Comparison of ENCODE assay signal across 31 mouse cellular contexts in the genomic region with DNA sequence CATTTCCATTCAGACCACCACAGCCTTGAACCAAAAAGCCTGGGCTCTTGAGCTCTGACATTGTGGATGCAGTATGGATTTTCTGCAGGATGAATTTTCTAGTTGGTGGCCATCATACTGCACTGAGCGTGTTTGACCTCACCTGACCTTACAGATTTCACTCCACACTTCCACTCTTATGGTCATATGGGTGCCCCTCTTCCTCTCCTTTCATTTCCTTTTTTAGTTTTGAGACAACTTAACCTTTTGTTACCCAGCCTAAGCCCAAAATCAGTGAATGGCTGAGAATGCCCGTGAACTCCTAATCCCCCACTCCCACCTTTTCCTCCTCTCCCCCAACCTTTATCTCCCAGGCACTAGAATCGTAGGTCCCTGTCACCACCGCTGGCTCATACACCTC. TPM values are rescaled to one million over a fixed set of nuclear protein-coding genes. Genes with fewer than 3 reads are reported as not detected.
DNase-seq lines count a peak whose midpoint lies in the region; ATAC-seq and TF ChIP-seq lines count a peak whose summit lies in the region.
"Had no signal": no experiment of that assay in that cellular context is flagged by ENCODE, and none has a peak within 500 bp of the region (broad histone marks: within the 10 kb centered on the region; RNA-seq: fewer than 3 reads in every experiment).

No protein-coding gene starts in this region.

- DNase-seq in midbrain, embryonic 11.5 days (ENCODE audit: low spot score, missing footprints), result peak; percentile 83
- DNase-seq in midbrain, embryonic 14.5 days, result no peak
- no peak for DNase-seq in lung, postnatal 0 days (ENCODE audit: low spot score)
- no peak for DNase-seq in spleen, postnatal 36 days (ENCODE audit: low spot score in 2 of 2)
- DNase-seq: adrenal gland, postnatal 25 days; cerebellum, adult 8-10 months; cerebellum, postnatal 25 days; heart, postnatal 14 days; kidney, adult 2 months; liver, embryonic 13.5 days; lung, adult 2 months; lung, postnatal 14 days; retina, postnatal 1 day; right cerebral cortex, postnatal 14 days; thymus, adult 2 months; thymus, postnatal 36 days had no signal

- TF ChIP-seq CTCF in lung, postnatal 0 days (IDR thresholded peaks at IDR 0.05), result no peak

- H3K27me3 ChIP-seq in midbrain, embryonic 11.5 days (ENCODE audit: control insufficient read depth, insufficient read depth, low read length), result no peaks in the 10 kb centered on the region
- no peaks in the 10 kb centered on the region for H3K27me3 ChIP-seq in midbrain, embryonic 14.5 days (ENCODE audit: control insufficient read depth, insufficient read depth, low read length)
- H3K27me3 ChIP-seq in lung, postnatal 0 days (replicated peaks; ENCODE audit: insufficient read depth, low read length), result no peaks in the 10 kb centered on the region
- H3K27me3 ChIP-seq in hindbrain, embryonic 16.5 days (replicated peaks; ENCODE audit: control insufficient read depth, insufficient read depth, low read length), result no peaks in the 10 kb centered on the region
- H3K27me3 ChIP-seq: intestine, embryonic 15.5 days; limb, embryonic 12.5 days; liver, embryonic 13.5 days; megakaryocyte, embryonic 14.5 days; midbrain, embryonic 13.5 days; neural tube, embryonic 15.5 days had no signal

- no peak overlapping the region for H3K9ac ChIP-seq in midbrain, embryonic 11.5 days (ENCODE audit: low read length)
- H3K9ac ChIP-seq in midbrain, embryonic 14.5 days (replicated peaks; ENCODE audit: low read length), result no peak overlapping the region
- no peak overlapping the region for H3K9ac ChIP-seq in lung, postnatal 0 days (replicated peaks; ENCODE audit: low read depth)
- no peak overlapping the region for H3K9ac ChIP-seq in hindbrain, embryonic 16.5 days (ENCODE audit: low read depth, low read length)
- H3K9ac ChIP-seq: intestine, embryonic 15.5 days; limb, embryonic 12.5 days; liver, embryonic 13.5 days; midbrain, embryonic 13.5 days; neural tube, embryonic 15.5 days had no signal

- no peak overlapping the region for H3K4me2 ChIP-seq in midbrain, embryonic 11.5 days
- no peak overlapping the region for H3K4me2 ChIP-seq in midbrain, embryonic 14.5 days (ENCODE audit: low read length)
- H3K4me2 ChIP-seq in lung, postnatal 0 days (replicated peaks; ENCODE audit: low read depth, low read length), result no peak overlapping the region
- H3K4me2 ChIP-seq in hindbrain, embryonic 16.5 days (ENCODE audit: low read length), result no peak overlapping the region
- H3K4me2 ChIP-seq: intestine, embryonic 15.5 days; limb, embryonic 12.5 days; liver, embryonic 13.5 days; midbrain, embryonic 13.5 days; neural tube, embryonic 15.5 days had no signal

- WGBS in midbrain, embryonic 11.5 days, result 60% methylated on average over 4 of the region's 4 CpGs
- 61% methylated on average over 4 of the region's 4 CpGs for WGBS in midbrain, embryonic 14.5 days
- WGBS in lung, postnatal 0 days, result 68% methylated on average over 4 of the region's 4 CpGs
- 73% methylated on average over 4 of the region's 4 CpGs for WGBS in hindbrain, embryonic 16.5 days

- no peaks in the 10 kb centered on the region for H3K9me3 ChIP-seq in midbrain, embryonic 11.5 days (ENCODE audit: control insufficient read depth, low read length)
- H3K9me3 ChIP-seq in midbrain, embryonic 14.5 days (ENCODE audit: control insufficient read depth, low read length), result no peaks in the 10 kb centered on the region
- H3K9me3 ChIP-seq in lung, postnatal 0 days (ENCODE audit: low read length), result no peaks in the 10 kb centered on the region
- no peaks in the 10 kb centered on the region for H3K9me3 ChIP-seq in hindbrain, embryonic 16.5 days (ENCODE audit: control insufficient read depth, low read length)
- H3K9me3 ChIP-seq: forebrain, embryonic 10.5 days; hindbrain, embryonic 10.5 days; intestine, embryonic 15.5 days; limb, embryonic 12.5 days; liver, embryonic 13.5 days; megakaryocyte, embryonic 14.5 days; midbrain, embryonic 13.5 days; neural tube, embryonic 15.5 days had no signal

- H3K27ac ChIP-seq in midbrain, embryonic 11.5 days (ENCODE audit: low read depth, low read length), result no peak overlapping the region
- H3K27ac ChIP-seq in midbrain, embryonic 14.5 days (replicated peaks; ENCODE audit: low read depth, low read length), result no peak overlapping the region
- H3K27ac ChIP-seq in lung, postnatal 0 days (ENCODE audit: low read length), result no peak overlapping the region
- no peak overlapping the region for H3K27ac ChIP-seq in hindbrain, embryonic 16.5 days (ENCODE audit: low read depth, low read length)
- H3K27ac ChIP-seq: forebrain, embryonic 10.5 days; hindbrain, embryonic 10.5 days; hindbrain, postnatal 0 days; intestine, embryonic 15.5 days; layer of hippocampus, adult 2 months; left cerebral cortex, adult 2 months; limb, embryonic 12.5 days; liver, embryonic 13.5 days; midbrain, embryonic 13.5 days; neural tube, embryonic 15.5 days had no signal

- H3K4me1 ChIP-seq in midbrain, embryonic 11.5 days (ENCODE audit: control insufficient read depth, insufficient read depth, low read length), result no peaks in the 10 kb centered on the region
- 0 out of 2 replicates have a peak, but pooled peaks cover under 1% of the 10 kb centered on the region for H3K4me1 ChIP-seq in midbrain, embryonic 14.5 days (ENCODE audit: control insufficient read depth, insufficient read depth, low read length)
- H3K4me1 ChIP-seq in lung, postnatal 0 days (ENCODE audit: insufficient read depth, low read depth, low read length), result no peaks in the 10 kb centered on the region
- no peaks in the 10 kb centered on the region for H3K4me1 ChIP-seq in hindbrain, embryonic 16.5 days (ENCODE audit: control insufficient read depth, insufficient read depth, low read depth, low read length)
- H3K4me1 ChIP-seq: intestine, embryonic 15.5 days; limb, embryonic 12.5 days; midbrain, embryonic 13.5 days had no signal

- no peak for TF ChIP-seq EP300 in lung, postnatal 0 days (IDR thresholded peaks at IDR 0.05)

- no peak overlapping the region for H3K4me3 ChIP-seq in midbrain, embryonic 11.5 days (ENCODE audit: low read depth, low read length)
- H3K4me3 ChIP-seq in midbrain, embryonic 14.5 days (replicated peaks; ENCODE audit: low read depth, low read length), result no peak overlapping the region
- no peak overlapping the region for H3K4me3 ChIP-seq in lung, postnatal 0 days (ENCODE audit: low read depth, low read length)
- no peak overlapping the region for H3K4me3 ChIP-seq in hindbrain, embryonic 16.5 days (ENCODE audit: low read length)
- H3K4me3 ChIP-seq: forebrain, embryonic 10.5 days; hindbrain, embryonic 10.5 days; intestine, embryonic 15.5 days; layer of hippocampus, adult 2 months; left cerebral cortex, adult 2 months; limb, embryonic 12.5 days; liver, embryonic 13.5 days; megakaryocyte, embryonic 14.5 days; midbrain, embryonic 13.5 days; neural tube, embryonic 15.5 days had no signal

- no peak for ATAC-seq in midbrain, embryonic 11.5 days (ENCODE audit: low FRiP score)
- ATAC-seq in midbrain, embryonic 14.5 days (ENCODE audit: low FRiP score, low TSS enrichment), result no peak
- peak; percentile 57 for ATAC-seq in common myeloid progenitor, adult 5-6 weeks (replicated peaks; ENCODE audit: low read depth, poor library complexity, severe bottlenecking)
- peak; percentile 57 for ATAC-seq in monocyte, adult 5-6 weeks (replicated peaks; ENCODE audit: insufficient number of reproducible peaks, low FRiP score, low TSS enrichment, poor library complexity, severe bottlenecking)
- no peak for ATAC-seq in lung, postnatal 0 days
- no peak for ATAC-seq in hindbrain, embryonic 16.5 days
- ATAC-seq: forebrain, embryonic 16.5 days; hindbrain, postnatal 0 days; intestine, embryonic 15.5 days; midbrain, embryonic 13.5 days had no signal

- no peaks in the 10 kb centered on the region for H3K36me3 ChIP-seq in midbrain, embryonic 11.5 days (ENCODE audit: control insufficient read depth, insufficient read depth, low read length)
- H3K36me3 ChIP-seq in midbrain, embryonic 14.5 days (ENCODE audit: control insufficient read depth, insufficient read depth, low read length), result no peaks in the 10 kb centered on the region
- H3K36me3 ChIP-seq in lung, postnatal 0 days (ENCODE audit: insufficient read depth, low read length), result no peaks in the 10 kb centered on the region
- H3K36me3 ChIP-seq in hindbrain, embryonic 16.5 days (ENCODE audit: control insufficient read depth, insufficient read depth, low read length), result no peaks in the 10 kb centered on the region
- H3K36me3 ChIP-seq: forebrain, embryonic 10.5 days; G1E; hindbrain, embryonic 10.5 days; intestine, embryonic 15.5 days; limb, embryonic 12.5 days; liver, embryonic 13.5 days; midbrain, embryonic 13.5 days; neural tube, embryonic 15.5 days had no signal

RNA-seq across cellular contexts. Expression of a gene that starts 5.5 kb away (rescaled TPM):
- polyA plus RNA-seq in midbrain, embryonic 11.5 days (2014; fragmentation: Nextera tagmentation; extraction: Ambion mirVana), result 43.6 and 51.1 TPM in 2 replicates
- 41.6 and 45.0 TPM in 2 replicates for polyA plus RNA-seq in midbrain, embryonic 14.5 days (2014; fragmentation: Nextera tagmentation; extraction: Ambion mirVana)
- 25.1 and 25.7 TPM in 2 replicates for total RNA-seq in common myeloid progenitor, adult 5-6 weeks (2017)
- 29.7 to 44.7 TPM (median 33.8 TPM) in 3 replicates for total RNA-seq in monocyte, adult 5-6 weeks (2017)
- 40.6 and 43.8 TPM in 2 replicates for polyA plus RNA-seq in lung, postnatal 0 days (2015; fragmentation: Nextera tagmentation; extraction: Ambion mirVana)
- 38.5 and 40.6 TPM in 2 replicates for polyA plus RNA-seq in hindbrain, embryonic 16.5 days (2015; fragmentation: Nextera tagmentation; extraction: Ambion mirVana)

Comparison
In these comparisons a context has a peak if more than half of its experiments do, and no peak if none do; other contexts are left out.
1. ATAC-seq: peak in common myeloid progenitor, adult 5-6 weeks (single experiment) and monocyte, adult 5-6 weeks (single experiment); none in midbrain, embryonic 11.5 days (single experiment), midbrain, embryonic 14.5 days (single experiment), lung, postnatal 0 days (single experiment) and hindbrain, embryonic 16.5 days (single experiment).